Mouse (Mus musculus) spleen, postnatal 14 days (tissue): Measurements from ENCODE around the gene Lamtor1.

Source experiments
- DNase-seq, 2 experiments: peaks; one replicate each; pipeline ENCODE4 v3.0.0; 2021 to 2022; ENCODE audit warnings: low spot score in 2 of 2

Gene Lamtor1

DNA sequence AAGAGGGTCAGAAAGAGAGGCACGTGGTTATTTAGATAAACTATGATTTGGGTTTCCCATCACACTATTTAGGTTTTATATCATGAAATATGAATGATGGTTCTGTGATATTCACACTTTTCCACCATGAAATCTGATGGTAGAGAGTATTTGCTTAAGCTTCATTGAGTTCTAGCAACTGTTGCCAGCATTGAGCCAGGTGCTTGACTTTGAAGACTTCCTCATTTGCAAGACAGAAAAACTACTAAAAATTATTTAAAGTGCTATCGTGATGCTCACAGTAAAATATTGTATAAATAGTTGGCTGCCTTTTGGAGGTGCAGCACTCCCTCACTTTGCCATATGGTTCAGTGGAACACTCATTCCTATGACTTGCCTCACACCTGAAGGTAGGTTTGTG lies 49.6 kb downstream of the Lamtor1 start:
- DNase-seq: no peak

DNA sequence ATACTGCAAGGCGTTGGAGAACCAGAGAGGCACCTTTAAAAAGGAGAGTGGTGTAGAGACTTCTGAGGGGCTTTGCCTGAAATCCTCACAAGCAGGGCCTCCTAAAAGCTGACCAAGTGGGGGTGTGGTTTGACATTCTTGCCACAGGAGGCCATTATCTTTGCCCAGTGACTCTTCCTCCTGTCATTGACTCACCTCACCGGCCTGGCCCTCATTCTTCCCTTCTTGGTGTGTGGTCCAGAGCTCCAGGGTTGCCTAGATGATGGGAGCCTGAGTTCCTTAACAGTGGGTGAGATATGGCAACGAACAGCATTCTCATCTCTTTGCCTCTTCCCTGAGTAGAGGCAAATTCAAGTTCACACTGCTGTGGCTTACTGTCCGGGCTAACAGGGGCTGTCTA lies 50.2 kb downstream of the Lamtor1 start:
- no peak for DNase-seq

DNA sequence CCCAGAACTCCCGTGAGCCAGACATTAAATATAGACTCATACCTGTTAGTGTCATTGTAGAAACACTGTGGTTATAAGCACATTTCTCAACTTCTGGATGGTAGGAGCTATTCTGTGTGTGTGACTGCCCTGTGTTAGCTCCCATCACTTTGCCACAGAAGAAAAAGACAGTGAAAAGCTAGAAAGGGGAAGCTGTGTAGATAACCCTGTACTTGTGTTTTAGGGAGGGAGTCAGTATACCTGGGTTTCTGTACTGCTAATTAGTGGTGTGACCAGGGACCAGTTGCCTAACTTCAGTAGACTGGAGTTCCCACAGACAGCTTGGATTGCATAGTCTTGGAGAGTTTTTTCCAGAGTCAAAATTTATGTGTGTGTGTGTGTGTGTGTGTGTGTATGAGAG lies 50.8 kb downstream of the Lamtor1 start:
- DNase-seq: no peak

DNA sequence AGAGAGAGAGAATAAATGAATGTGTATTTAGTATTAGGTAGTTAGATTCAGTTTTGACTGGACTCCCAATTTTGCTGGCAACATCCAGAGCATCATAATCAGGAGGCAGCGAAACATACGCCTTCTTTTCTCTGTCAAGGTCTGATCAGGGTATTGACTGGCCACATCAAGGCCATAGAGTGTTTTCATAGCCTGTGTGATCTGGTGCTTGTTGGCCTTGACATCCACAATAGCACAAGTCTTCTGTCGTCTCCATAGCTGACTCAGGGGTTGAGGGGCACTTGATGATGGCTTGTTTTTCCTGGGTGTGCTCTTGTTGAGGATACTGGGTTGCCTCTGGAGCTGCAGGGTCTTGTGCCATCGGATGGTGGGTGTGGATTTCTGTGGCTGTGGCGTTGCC lies 51.2 kb downstream of the Lamtor1 start:
- DNase-seq: no peak

DNA sequence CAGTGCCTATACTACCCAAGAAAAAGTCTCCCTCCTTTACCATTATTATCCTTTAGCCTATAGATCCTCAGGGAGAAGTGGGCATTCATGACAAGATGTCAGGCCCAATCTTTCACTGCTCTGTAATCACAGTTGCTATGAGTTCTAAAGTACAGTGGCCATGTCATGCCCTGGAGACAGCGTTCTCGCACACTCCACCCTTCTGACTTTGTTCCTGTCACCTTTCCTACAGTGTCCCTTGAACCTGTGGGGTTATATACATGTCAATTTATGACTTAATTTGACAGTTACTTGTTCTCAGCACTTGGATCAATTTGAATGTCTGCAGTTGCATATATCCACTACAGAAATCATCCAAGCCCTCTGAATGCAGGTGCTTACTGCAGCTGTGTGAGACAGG lies 57.1 kb downstream of the Lamtor1 start:
- DNase-seq: no peak

DNA sequence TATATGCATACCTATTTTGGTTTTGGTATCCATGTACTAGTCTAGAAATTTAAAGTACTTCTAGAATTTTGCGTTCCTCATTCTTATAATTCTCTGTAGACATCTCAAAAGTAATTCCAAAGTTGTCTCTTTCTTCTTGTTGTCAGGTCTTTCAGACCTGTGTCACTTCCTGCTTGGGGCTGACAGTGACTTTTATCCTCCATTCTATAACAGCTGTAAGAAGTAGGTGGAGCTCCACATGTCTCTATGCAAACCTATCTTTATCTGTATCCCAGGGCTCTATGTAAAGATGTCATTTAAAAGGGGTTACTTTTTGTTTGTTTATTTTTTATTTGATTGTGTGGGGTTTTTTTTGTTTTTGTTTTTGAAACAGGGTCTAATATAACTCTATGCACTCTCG lies 57.9 kb downstream of the Lamtor1 start:
- DNase-seq: no peak

DNA sequence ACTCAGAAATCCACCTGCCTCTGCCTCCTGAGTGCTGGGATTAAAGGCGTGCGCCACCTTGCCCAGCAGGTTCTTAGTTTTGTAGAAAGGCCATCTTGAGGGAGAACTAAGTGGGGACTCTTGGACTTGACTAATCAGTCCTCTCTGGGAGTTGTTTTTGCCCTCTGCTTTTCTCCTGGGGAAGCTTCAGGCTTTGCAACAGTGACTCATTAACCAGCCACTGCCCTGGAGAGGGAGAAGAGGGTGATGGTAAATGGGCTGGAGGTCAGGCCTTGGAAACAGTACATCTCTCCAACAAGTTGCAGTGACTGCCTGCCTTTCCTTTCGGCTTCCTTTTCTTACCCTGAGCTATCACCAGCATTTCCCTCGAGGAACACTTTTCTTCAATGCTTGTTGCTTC lies 58.8 kb downstream of the Lamtor1 start:
- no peak for DNase-seq

DNA sequence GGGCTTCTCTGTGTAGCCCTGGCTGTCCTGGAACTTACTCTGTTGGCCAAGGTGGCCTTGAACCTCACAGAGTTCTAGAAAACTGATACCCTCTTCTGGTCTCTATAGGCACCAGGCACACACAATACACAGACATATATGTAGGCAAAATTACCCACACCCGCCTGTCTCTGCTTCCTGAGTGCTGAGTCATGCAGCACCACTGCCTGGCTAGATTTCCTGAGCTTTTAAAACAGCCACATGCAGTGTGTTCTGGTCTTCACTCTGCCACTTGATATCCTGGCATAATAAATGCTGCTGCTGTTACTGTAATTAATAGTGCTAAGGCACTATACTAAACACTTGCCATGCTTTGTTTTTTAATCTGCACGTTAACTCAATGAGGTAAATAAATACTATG lies 59.9 kb downstream of the Lamtor1 start:
- no peak for DNase-seq

DNA sequence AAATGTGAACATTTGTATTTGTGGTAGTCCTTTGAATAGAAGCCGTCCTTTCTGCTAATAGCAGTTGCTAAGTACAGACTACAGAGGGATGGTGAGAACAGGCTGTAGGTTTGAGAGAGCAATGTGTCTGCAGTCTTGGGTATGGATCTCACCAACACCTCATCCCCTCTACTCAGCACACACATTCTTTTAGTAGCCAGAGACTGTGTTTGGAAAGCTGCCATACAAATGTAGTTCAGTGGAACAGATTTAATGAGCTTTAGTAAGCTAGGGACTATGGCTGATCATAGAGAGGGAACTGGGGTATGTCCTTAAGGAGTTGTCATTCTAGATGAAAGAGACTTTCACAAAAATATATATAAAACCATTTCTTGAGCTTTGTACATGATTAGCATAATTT lies 61.6 kb downstream of the Lamtor1 start:
- no peak for DNase-seq

DNA sequence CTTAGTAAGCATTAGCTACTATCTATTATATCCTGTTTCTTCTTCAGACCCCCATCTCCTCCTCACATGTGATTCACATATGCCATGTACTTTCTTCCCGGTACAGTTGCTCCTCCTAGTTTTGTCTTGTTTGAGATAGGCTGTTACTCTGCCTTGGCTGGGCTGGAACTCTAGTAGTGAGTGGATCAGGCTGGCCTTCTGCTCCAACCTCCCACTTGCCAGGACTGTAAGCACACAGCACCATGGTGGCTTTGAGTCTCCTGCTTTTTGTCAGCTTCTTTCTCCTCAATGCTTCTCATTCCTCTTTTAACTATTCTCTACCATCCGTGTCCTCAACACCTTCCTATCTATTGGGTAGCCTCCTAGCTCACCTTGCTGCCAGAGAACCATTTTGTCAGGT lies 63.0 kb downstream of the Lamtor1 start:
- DNase-seq: no peak

DNA sequence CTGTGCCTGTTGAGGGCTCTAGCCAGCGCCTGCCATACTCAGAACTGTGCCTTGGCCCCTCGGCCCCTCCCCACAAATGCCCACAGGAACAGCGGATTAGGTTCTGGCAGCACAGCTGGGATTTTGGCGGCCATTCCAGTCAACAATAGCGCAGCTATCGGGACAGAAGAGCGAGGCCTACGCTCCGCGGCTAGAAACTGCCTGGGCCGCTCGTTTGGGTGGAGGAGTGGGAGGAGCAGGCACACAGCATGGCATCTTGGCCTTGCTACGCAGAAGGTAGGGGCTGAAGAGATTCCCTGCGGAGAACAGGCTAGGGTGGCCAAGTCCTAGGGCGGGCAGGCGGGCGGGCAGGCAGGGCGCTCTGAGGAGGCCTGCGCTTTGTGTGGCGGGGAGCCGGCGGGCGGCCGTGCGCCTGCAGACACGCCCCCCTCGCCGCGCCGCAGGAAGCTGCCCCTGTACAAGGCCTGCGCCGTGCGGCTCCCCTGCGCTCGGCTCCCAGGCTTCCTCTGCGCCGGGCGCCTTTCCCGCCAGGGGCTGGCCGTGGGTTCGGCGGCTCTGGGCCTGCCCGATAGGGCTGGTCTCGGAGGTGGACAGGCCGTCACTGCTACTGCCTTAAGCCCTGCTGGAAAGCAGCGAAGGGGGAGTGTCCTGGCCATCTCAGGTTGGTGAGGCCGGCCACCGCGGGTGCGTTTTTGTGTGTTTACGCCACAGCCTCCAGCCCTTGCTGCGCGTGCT lies 64.2 kb downstream of the Lamtor1 start:
- peak; percentile 58 to 67 for DNase-seq

DNA sequence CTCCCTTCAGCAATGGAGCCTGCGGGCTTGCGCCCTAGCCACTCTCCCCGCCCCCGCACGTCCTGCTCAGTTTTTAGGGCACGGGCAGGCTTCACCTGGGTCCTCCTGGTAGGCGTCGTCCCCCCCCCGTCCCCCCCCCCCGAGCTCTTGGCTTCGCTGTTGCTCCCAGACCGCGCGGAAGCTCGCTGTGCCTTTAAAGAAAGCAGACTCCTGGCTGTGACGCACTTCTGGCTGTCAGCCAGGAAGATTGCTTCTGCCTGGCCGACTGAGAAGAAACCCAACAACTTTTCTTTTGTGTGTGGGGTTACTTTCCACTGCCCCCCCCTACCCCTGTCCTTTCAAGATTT lies 64.7 kb downstream of the Lamtor1 start:
- DNase-seq: peak; percentile 63 to 78

DNA sequence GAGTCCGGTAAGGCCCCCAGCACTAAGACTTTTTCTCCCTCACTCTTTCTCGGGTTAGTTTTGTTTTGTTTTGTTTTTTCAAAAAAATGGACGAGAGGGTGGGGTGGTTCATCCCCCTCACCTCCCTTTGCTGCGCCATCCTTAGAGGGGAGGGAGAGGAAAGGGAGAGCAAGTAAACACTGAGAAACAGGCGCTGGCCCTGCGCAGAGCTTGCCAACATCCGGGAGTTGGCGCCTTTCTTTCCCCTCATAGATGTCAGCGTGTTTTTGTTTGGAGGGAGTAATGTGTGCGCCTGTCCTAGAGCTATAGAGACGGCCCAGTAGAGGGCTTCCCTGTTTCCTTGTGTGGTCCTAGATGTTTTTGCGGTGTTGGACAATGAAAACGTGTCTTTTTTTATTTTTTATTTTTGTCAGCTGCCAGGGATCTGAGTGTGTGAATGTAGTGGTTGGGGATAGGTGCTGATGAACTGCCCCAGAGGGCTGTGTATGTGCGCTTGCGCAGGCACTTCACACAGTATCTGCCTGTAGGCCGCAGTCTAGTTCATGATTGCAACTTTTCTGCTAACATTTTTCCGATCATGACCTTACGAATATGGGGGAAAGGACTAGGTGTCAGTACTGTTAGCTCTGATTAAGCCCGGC lies 65.2 kb downstream of the Lamtor1 start:
- DNase-seq: peak; percentile 16 to 38

DNA sequence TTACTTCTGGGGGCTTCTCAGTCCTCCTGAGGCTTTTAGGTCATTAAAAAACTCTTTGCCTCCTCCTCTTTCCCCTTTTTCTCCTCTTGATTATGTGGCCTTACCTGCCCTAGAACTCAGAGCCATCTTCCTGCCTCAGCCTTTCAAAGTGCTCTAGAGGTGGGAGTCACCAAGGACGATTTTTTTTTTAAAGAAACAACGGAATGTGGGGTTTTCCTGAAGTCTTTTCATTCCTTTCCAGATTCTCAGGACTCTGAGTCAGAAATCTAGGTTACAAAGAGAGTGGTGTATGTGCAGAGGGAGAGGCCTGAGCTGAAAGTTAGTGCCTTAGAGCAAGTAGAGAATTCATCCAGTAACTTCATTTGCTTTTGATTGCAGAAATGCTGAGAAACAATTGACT lies 66.0 kb downstream of the Lamtor1 start:
- no peak for DNase-seq

DNA sequence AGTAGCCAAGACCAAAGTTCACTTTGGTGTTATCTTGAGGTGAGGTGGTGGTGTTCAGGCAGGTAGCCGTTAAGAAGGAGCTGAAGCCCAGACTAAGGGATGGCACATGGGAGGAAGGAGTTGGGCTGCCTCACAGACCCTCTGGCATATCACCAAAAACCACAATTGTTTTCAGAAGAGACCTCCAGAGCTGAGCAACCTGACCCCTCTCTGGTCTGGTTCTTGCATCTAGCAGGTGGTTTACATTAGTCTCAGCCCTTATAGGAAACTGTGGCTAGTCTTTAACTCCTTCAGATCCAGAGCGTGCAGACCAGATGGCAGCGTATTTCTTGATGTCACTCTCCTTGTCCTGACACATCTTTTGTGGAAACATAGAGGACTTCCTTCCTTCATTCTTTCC lies 68.0 kb downstream of the Lamtor1 start:
- DNase-seq: no peak

DNA sequence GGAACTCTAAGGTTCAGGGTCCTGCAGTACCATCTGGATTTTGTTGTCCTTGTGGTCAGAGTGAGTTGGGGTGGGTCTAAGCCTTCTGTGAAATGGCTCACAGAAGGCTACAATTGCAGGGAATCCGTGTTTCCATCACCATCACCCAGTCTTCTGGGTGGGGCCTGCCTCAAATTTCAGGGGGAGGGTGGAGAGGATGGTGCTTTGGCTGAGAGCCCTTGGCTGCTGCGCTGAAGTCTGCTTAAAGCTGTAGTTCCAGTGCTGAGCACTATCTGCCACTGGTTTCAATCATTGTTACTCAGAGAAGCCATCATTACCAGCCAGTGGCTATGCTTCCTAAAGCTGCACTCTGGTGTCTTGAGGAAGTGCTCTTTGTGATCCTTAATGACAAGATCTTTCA lies 68.8 kb downstream of the Lamtor1 start:
- no peak for DNase-seq
